Mouse (Mus musculus): ENCODE results near the gene Vps37d.
A peak's percentile ranks its signal among the peaks of the same experiment; 100 is the strongest.
"Not testable (repeated sequence)": the region's sequence is repeated elsewhere in the genome, so short reads cannot be mapped to it uniquely, and the experiment has no call there.

Gene Vps37d

DNA sequence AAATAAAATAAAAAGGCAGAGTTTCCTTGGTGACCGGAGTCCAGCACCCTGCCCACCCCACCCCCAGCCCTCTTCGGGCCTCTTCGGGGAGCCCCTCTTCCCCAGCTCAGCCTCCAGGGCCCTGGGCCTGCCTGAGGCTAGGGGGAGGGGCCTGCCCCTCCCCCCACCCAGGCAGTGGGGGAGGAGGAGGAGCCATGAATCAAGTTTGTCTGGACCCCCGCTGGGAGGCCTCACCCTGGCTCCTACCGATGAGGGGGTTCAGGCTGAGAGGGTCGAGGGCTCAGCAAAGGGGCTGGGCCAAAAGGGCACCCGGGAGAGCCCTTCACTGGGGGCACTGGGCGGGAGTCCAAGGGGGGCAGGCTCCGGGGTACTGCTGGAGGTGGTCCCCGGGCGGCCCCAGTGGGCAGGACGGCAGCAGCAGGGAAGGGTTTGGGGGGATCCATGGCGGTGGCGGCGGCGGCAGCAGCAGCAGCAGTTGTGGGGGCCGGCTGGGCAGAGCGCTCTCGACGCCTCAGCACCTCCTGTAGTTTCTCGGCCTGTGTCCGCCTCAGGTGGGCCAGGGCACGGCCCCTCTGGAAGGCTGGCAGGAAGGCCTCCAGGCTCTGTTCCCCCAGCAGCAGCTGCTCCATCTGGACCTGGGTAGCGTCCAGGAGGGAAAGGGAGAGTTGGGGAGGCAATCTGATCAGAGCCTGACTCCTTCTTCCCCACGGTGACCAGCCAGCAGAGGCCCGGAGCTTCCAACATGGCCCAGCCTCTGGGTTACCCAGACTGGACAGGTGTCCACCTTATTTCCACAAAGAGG lies 4.5 kb downstream of the Vps37d start:
- peak in 1 of 2 experiments; percentile 25 for DNase-seq

DNA sequence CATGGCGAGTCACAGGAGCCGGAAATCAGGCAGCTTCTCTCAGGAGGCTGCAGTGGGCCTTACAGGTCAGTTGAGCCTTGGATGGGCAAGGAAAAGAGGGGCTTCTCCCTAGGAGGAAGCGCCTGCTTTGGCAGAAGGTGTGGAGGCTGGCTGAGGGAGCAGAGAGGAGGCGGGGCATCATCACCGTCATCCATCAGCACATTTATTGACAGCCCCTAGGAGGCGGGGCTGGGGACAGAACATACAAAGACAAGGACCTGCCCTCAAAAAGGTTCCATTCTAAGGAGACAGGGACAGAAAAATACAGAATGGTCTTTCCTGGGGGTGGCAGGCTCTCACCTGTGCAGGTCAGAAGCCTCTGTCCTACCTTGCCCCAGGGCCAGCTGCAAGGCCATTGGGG lies 5.3 kb downstream of the Vps37d start:
- no peak for DNase-seq

DNA sequence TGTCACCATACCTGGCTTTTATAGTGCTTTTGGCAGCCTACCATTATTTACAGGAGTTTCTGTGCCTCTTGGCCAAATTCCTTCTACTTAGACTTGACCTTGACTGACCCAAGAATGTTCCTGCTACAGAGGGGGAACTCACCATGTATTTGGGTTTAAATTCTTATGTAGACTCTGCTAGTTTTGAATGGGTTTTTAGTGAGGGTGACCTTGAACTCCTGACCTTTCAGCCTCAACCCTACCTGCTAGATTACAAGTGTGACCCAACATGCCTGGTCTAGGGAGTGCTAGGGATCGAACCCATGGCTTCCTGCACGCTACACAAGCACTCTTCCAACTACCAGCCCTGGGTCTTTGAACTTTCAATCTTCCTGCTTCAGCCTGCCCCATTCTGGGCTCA lies 6.0 kb downstream of the Vps37d start:
- DNase-seq, result no peak

DNA sequence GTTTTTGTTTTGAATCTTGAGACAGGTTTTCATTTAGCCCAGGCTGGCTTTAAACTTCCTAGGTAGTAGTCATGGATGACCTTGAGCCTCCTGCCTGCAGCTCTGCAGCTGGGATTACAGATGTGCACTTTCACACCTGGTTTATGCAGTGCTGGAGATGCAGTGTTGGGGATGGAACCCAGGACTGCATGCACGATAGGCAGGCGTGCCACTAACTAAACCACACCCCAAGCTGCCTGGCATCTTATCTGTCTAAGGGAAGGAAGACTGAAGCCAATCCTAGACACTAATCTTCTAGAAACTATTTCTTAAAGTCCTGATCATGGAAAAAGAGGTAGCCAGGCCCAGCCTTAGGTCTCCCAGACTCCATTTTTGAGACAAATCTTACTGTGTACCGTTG lies 7.6 kb downstream of the Vps37d start:
- DNase-seq, result no peak

- DNase-seq, result no peak
Observed at GRCm38 (mm10) chr5:135066008-135066407, 12.1 kb downstream of the Vps37d start.

DNA sequence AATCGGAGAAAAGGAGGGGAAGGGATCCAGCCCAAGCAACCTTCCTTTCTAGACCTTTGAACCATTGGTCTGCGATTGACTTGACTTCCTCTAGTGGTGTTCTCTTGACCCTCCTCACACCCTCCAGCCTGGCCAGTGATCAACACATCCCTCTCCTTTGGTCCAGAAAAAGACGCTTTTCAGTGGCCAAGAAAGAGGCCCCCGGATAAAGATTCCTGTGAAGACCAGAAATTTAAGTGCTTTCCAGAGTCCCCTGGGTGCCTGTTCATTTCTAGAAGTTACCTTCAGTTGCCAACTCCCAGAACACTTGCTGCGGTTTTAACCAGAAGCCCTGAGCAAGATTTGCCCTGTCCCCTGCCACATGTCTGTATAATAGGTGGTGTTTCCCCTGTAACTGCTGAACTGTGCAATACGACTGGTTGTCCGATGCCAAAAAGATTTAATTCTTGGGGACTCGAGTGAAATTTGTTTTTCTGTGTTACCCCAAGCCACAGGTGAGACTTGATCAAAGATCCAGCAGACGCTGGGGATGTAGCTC lies 13.1 kb downstream of the Vps37d start, which contains the start of gene Bud23:
Gene Bud23 (minus strand): TSS at position 51 of the 538 bp plus-strand sequence.
- not testable (repeated sequence) for DNase-seq

- no peak for DNase-seq
Observed at GRCm38 (mm10) chr5:135064382-135064766, 13.7 kb downstream of the Vps37d start.

DNA sequence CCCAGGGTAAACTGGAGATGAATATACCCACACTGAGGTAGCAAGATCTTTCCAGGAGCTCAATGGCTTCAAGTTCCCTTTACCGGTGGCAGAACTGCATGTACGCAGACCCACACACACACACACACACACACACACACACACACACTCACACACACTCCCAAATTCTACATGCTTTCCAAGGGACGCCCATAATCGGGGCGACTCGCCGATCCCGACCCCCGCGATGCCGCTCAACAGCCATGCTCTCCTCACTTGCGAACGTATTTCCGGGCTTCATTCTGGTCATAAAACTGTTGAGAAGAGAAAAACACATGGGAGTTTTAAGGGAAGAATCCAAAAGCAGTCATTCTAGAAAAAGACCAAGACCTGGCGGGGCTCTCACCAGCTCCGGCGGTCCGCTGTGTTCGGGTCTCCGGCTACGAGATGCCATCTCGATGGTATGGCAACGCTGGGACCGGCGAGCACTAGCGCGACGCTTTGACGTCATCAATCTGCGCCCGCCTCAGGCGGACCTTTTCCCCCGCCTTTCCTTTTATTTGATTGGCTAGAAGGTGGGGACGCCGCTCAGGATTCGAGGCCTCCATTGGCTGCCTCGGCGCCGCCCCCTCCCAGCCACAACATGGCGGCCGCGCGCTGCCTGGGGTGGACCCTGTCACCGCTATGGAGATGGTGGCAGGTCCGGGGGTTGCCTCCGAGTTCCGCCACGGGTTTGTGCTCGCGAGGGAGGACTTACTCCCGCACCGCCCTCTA lies 14.3 kb downstream of the Vps37d start, which contains the start of gene Dnajc30:
Gene Dnajc30 (plus strand): TSS at position 574 of the 753 bp plus-strand sequence.
- DNase-seq, result peak; percentile 97 to 98

DNA sequence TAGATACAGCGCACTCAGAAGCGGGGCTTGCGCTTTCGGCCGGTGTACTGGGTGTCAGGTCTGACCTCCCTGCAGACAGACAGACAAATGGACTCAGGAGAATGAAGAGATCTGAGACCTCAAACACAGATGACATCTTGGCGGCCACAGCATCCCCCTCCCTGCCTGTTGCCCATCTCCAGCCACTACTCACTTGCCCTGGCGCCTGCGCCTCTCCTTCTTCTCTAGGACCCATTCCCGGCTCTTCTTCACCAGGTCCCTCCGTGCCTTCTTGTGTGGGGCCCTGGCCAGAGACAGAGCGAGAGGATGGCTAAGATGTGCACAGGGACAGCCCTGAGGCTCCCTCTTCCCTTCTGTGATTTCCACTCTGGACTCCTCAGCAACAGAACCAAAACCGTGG lies 24.7 kb downstream of the Vps37d start:
- no peak for DNase-seq

GRCm38 (mm10) chr5:135049268-135049667 lies 28.8 kb downstream of the Vps37d start:
- DNase-seq, result not testable (repeated sequence)

DNA sequence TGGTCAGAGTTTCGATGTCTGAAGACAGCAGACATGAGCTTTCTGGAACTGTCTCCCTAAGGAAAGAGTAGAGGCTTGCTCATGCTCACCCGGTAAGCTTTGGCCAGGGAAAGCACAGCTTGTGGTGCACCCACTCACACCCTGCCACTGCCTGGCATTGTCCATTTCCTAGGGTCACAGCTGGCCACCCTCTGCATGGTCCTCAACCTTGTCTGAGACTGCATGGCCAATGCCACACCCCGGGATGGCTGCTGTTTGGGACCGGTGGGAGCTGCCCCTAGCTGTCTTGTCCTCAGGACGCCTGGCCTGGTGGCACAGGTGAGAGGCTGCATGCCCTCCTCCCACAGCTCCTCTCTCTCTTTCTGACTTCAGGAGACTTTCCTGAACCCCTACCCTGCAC lies 29.5 kb downstream of the Vps37d start:
- DNase-seq, result no peak

GRCm38 (mm10) chr5:135044575-135044974 lies 33.5 kb downstream of the Vps37d start:
- no peak for DNase-seq

GRCm38 (mm10) chr5:135042105-135042788 lies 35.8 kb downstream of the Vps37d start:
- no peak for DNase-seq

DNA sequence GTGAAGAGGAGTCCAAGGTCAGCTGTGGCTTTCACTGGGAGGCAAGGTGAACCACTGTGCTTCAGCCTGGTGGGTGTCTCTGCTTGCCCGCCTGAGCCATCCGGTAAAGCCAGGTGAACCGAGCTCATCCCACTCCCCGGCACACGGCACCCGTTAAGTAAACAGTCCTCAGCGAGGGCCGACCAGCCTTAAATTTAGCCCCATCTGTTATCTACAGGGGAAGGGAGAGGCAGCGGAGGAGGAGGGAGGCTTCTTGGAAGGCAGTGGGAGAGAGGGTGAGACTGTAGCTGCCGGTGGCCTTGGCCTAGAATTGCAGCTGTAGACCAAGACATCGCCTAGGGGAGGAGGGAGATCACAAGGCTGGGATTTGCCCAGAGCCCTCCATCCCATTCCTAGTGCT lies 37.3 kb downstream of the Vps37d start:
- DNase-seq, result no peak

GRCm38 (mm10) chr5:135040059-135040458 lies 38.0 kb downstream of the Vps37d start:
- DNase-seq, result no peak

DNA sequence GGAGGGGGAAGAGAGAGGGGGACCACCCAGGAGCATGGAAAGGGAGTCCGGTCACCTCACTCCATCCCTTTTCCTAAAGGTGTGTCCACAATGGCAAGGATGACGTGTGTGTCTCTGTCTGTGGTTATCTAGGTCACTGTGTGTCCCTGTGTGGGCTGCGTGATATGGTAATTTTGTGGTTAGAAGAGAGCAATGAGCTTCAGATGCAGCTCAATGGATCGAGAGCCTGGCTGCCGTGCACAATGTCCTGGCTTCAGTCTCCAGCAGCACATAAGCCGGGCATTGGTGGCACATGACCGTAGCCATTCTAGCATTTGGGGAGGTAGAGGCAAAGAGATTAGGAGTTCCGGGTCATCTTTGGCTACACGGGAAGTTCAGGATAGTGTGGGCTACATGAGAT lies 38.5 kb downstream of the Vps37d start:
- DNase-seq, result no peak

DNA sequence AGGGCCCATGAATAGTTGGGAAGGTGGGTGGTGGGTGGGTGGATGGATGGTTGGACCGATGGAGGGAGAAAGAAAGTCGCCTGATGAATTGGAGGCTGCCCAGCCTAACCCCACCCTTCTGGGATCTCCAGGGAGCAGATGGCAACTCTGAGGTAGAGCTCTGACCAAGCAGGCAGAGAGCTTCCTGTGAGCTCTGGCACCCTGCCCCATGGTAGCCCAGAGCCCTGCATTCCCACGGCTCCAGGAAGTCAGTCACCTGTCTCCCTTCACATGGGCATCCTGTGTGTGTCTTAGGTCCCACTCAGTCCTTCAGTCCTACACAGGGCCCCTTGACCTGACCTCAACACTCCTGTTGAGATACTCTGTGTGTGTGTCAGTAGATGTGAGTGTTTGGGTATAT lies 40.1 kb downstream of the Vps37d start:
- peak; percentile 30 to 55 for DNase-seq

- DNase-seq, result no peak
Observed at GRCm38 (mm10) chr5:135035608-135036359, 42.3 kb downstream of the Vps37d start.

- no peak for DNase-seq
Observed at GRCm38 (mm10) chr5:135034593-135034992, 43.5 kb downstream of the Vps37d start.

DNA sequence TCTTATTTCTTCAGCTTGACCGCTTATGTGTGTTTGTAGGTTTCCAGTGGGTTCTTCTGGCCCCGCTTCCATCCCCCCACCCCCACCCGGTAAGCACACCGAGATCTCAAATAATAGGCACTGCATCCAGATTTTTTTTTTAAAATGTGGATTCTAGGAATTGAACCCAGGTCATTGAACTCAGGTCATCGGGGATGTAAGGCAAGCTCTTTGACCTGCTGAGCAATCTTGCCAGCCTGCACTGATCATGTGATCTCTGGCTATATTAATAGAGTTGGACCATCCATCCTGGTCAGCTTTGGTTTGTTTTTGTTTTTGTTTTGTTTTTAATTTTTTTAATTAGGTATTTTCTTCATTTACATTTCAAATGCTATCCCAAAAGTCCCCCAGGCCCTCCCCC lies 45.5 kb downstream of the Vps37d start:
- DNase-seq, result no peak

DNA sequence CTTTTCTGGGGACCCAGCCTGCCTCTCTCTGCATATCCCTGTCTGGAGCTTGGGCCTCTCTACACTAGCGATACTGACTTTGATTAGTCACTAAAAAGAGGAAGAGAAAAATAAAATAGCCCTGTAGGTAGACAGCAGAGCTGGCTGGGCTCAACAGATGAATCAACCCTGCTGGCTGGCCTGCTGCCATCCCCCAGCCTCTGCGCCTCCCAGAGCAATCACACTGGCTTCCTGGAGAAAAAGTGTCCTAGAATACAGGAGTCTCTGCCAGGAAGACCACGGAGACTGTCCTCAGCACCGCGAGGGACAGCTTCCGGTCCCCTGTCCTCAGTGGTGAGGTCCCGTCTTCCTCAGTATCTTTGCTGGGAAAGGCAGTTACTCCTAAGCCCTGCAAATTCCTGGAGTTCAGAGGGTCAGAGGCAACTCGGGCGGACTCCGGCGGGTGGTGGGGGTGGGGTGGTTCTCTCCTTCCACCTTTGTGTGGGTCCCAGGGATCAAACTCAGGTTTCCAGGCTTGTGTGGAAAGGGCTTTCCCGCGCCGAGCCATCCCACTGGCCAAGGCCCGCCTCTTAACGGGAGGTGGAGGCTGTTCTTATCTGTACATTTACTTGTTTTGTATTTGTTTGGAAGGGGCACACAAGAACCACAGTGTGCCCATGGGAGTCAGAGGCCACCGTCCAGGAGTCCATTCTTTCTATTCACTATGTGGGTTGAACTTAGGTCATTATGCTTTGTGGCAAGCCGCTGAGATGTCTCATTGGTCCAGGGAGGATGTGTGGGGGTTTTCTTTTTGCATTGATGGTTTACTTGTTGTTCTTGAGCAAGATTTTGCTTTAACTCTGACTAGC lies 48.8 kb downstream of the Vps37d start:
- peak; percentile 75 to 82 for DNase-seq

Measured in cerebellum, postnatal 36 days (tissue).